In the genomic region with DNA sequence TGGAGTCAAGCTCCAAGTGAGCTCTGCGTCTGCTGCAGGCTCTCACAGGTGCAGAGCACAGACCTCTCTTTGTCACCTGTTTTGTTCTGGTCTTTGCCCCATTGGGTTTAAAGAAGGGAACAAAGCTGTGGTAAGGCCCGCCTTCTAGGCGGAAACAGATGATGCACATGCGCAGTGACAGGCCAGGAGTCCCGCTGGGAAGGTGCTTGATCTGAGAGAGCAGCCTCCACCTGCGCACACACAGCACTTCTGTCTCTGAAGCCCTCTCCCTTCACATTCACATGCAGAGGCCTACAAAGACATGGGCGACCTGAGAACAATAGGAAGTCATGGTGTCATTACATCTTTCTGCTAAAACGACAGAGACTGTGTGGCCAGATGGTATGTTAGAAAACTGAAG, we compare ENCODE assay signal across 26 mouse cellular contexts.
DNase-seq lines count a peak whose midpoint lies in the region; ATAC-seq and TF ChIP-seq lines count a peak whose summit lies in the region.
"Had no signal": no experiment of that assay in that cellular context is flagged by ENCODE, and none has a peak within 500 bp of the region (broad histone marks: within the 10 kb centered on the region; RNA-seq: fewer than 3 reads in every experiment).

No protein-coding gene starts in this region.

- H3K27ac ChIP-seq in embryonic facial prominence, embryonic 14.5 days (replicated peaks; ENCODE audit: low read depth, low read length) = no peak overlapping the region
- no peak overlapping the region for H3K27ac ChIP-seq in embryonic facial prominence, embryonic 10.5 days (replicated peaks)
- no peak overlapping the region for H3K27ac ChIP-seq in testis, adult 2 months (ENCODE audit: control insufficient read depth, insufficient read depth, low read depth, low read length)
- H3K27ac ChIP-seq: forebrain, embryonic 12.5 days; forebrain, embryonic 15.5 days; heart, adult 2 months; heart, embryonic 10.5 days; heart, embryonic 13.5 days; hindbrain, embryonic 12.5 days; hindbrain, embryonic 15.5 days had no signal

- ATAC-seq in embryonic facial prominence, embryonic 14.5 days (ENCODE audit: low read depth) = peak; percentile 76; the same call in 1 of the 2 replicates
- ATAC-seq: forebrain, embryonic 15.5 days; intestine, embryonic 16.5 days had no signal

- DNase-seq in embryonic facial prominence, embryonic 14.5 days (ENCODE audit: low spot score) = peak; percentile 22
- DNase-seq in embryonic facial prominence, embryonic 10.5 days (ENCODE audit: low spot score) = no peak
- no peak for DNase-seq in testis, postnatal 10 days (ENCODE audit: low spot score)
- DNase-seq in ZHBTc4 (ENCODE audit: low read depth, low spot score) (peak; percentile 62), adipocyte (ENCODE audit: low spot score) (no peak)
- DNase-seq in kidney, adult 11 months = no peak
- no peak for DNase-seq in gastrocnemius, postnatal 36 days
- DNase-seq: adrenal gland, adult 8-10 months; adrenal gland, postnatal 25 days; cerebellum, adult 11-12 months; cerebellum, adult 8-10 months; cerebellum, postnatal 10 days; cerebellum, postnatal 36 days; embryo, embryonic 11 days; gastrocnemius, postnatal 25 days; heart, adult 2 months; heart, postnatal 14 days had no signal

- no peaks in the 10 kb centered on the region for H3K36me3 ChIP-seq in embryonic facial prominence, embryonic 14.5 days (ENCODE audit: control insufficient read depth, insufficient read depth, low read length)
- H3K36me3 ChIP-seq in embryonic facial prominence, embryonic 10.5 days (replicated peaks) = no peaks in the 10 kb centered on the region
- H3K36me3 ChIP-seq in testis, adult 2 months (ENCODE audit: control insufficient read depth, insufficient read depth, low read length) = no peaks in the 10 kb centered on the region
- H3K36me3 ChIP-seq: forebrain, embryonic 12.5 days; forebrain, embryonic 15.5 days; heart, embryonic 10.5 days; heart, embryonic 13.5 days; hindbrain, embryonic 12.5 days; hindbrain, embryonic 15.5 days had no signal

- no peak overlapping the region for H3K4me3 ChIP-seq in embryonic facial prominence, embryonic 14.5 days (ENCODE audit: low read depth, low read length)
- H3K4me3 ChIP-seq in embryonic facial prominence, embryonic 10.5 days = no peak overlapping the region
- H3K4me3 ChIP-seq in testis, adult 2 months (ENCODE audit: control insufficient read depth, low read depth, low read length) = peak overlapping the region; percentile 45
- H3K4me3 ChIP-seq: erythroblast, embryonic 14.5 days; forebrain, embryonic 12.5 days; forebrain, embryonic 15.5 days; heart, adult 2 months; heart, embryonic 10.5 days; heart, embryonic 13.5 days; hindbrain, embryonic 12.5 days; hindbrain, embryonic 15.5 days had no signal

- H3K4me2 ChIP-seq in embryonic facial prominence, embryonic 14.5 days (ENCODE audit: low read depth, low read length) = no peak overlapping the region
- H3K4me2 ChIP-seq: forebrain, embryonic 12.5 days; forebrain, embryonic 15.5 days; heart, embryonic 13.5 days; hindbrain, embryonic 12.5 days; hindbrain, embryonic 15.5 days had no signal

- H3K4me1 ChIP-seq in embryonic facial prominence, embryonic 14.5 days (ENCODE audit: control insufficient read depth, insufficient read depth, low read length) = no peaks in the 10 kb centered on the region
- no peaks in the 10 kb centered on the region for H3K4me1 ChIP-seq in embryonic facial prominence, embryonic 10.5 days
- H3K4me1 ChIP-seq in testis, adult 2 months (ENCODE audit: control insufficient read depth, insufficient read depth, low read length) = peaks cover 4% of the 10 kb centered on the region

- H3K9ac ChIP-seq in embryonic facial prominence, embryonic 14.5 days (ENCODE audit: low read depth, low read length) = no peak overlapping the region
- H3K9ac ChIP-seq: forebrain, embryonic 12.5 days; forebrain, embryonic 15.5 days; heart, embryonic 13.5 days; hindbrain, embryonic 12.5 days; hindbrain, embryonic 15.5 days had no signal

- TF ChIP-seq POLR2A in testis, adult 2 months (IDR thresholded peaks at IDR 0.05; ENCODE audit: control insufficient read depth, low read depth, low read length) = 0 out of 2 replicates have a peak, but pooled peaks have one; percentile 21

- H3K9me3 ChIP-seq in embryonic facial prominence, embryonic 14.5 days (ENCODE audit: control insufficient read depth, low read length) = no peaks in the 10 kb centered on the region
- H3K9me3 ChIP-seq in embryonic facial prominence, embryonic 10.5 days = no peaks in the 10 kb centered on the region
- H3K9me3 ChIP-seq: forebrain, embryonic 12.5 days; forebrain, embryonic 15.5 days; heart, embryonic 10.5 days; heart, embryonic 13.5 days; hindbrain, embryonic 12.5 days; hindbrain, embryonic 15.5 days had no signal

- WGBS in embryonic facial prominence, embryonic 14.5 days = 65% methylated on average over 8 of the region's 8 CpGs
- WGBS in embryonic facial prominence, embryonic 10.5 days = 71% methylated on average over 8 of the region's 8 CpGs

- intact Hi-C loops in gastrocnemius, postnatal 36 days (cut with DNase I) = no loop called here

- no peaks in the 10 kb centered on the region for H3K27me3 ChIP-seq in embryonic facial prominence, embryonic 14.5 days (replicated peaks; ENCODE audit: control insufficient read depth, insufficient read depth, low read length)
- H3K27me3 ChIP-seq in embryonic facial prominence, embryonic 10.5 days (replicated peaks; ENCODE audit: low read depth, poor library complexity, severe bottlenecking) = no peaks in the 10 kb centered on the region
- no peaks in the 10 kb centered on the region for H3K27me3 ChIP-seq in testis, adult 2 months (ENCODE audit: control insufficient read depth, insufficient read depth, low read length)
- H3K27me3 ChIP-seq: forebrain, embryonic 12.5 days; forebrain, embryonic 15.5 days; hindbrain, embryonic 12.5 days; hindbrain, embryonic 15.5 days had no signal

- no peak for TF ChIP-seq CTCF in testis, adult 2 months (IDR thresholded peaks at IDR 0.05; ENCODE audit: control insufficient read depth, insufficient read depth, insufficient replicate concordance, low read depth, low read length)

Comparison
In these comparisons a context has a peak if more than half of its experiments do, and no peak if none do; other contexts are left out.
1. DNase-seq: peak in embryonic facial prominence, embryonic 14.5 days (single experiment) and ZHBTc4 (single experiment); none in embryonic facial prominence, embryonic 10.5 days (single experiment), testis, postnatal 10 days (single experiment), kidney, adult 11 months (single experiment), adipocyte (single experiment) and gastrocnemius, postnatal 36 days (0 of 2).